Comparison of ENCODE assay signal across 22 mouse cellular contexts in genomic region chr4:134206488-134207053, GRCm38 (mm10). TPM values are rescaled to one million over a fixed set of nuclear protein-coding genes. Genes with fewer than 3 reads are reported as not detected.
"Had no signal": no experiment of that assay in that cellular context is flagged by ENCODE, and none has a peak within 500 bp of the region (broad histone marks: within the 10 kb centered on the region; RNA-seq: fewer than 3 reads in every experiment).

No protein-coding gene starts in this region.

- DNase-seq: kidney, postnatal 36 days; left cerebral cortex, postnatal 4 days; lung, adult 18-20 months; retina, postnatal 1 day; right cerebral cortex, postnatal 4 days; spleen, adult 18-20 months; thymus, adult 18-20 months; thymus, postnatal 14 days had no signal

- ATAC-seq: midbrain, embryonic 15.5 days had no signal

- H3K4me2 ChIP-seq: limb, embryonic 13.5 days; midbrain, embryonic 11.5 days; midbrain, embryonic 15.5 days; neural tube, embryonic 13.5 days had no signal

- H3K4me1 ChIP-seq: limb, embryonic 13.5 days; midbrain, embryonic 15.5 days; neural tube, embryonic 13.5 days had no signal

- H3K9me3 ChIP-seq: limb, embryonic 13.5 days; midbrain, embryonic 15.5 days; neural tube, embryonic 13.5 days had no signal

- H3K4me3 ChIP-seq: layer of hippocampus, adult 2 months; limb, embryonic 13.5 days; midbrain, embryonic 15.5 days; neural tube, embryonic 13.5 days had no signal

- H3K27ac ChIP-seq: layer of hippocampus, adult 2 months; limb, embryonic 13.5 days; liver, embryonic 14.5 days; midbrain, embryonic 15.5 days; neural tube, embryonic 13.5 days had no signal

- H3K9ac ChIP-seq: limb, embryonic 13.5 days; liver, embryonic 14.5 days; midbrain, embryonic 15.5 days; neural tube, embryonic 13.5 days had no signal

- H3K36me3 ChIP-seq: limb, embryonic 13.5 days; midbrain, embryonic 15.5 days; neural tube, embryonic 13.5 days had no signal

- H3K27me3 ChIP-seq: limb, embryonic 13.5 days; midbrain, embryonic 15.5 days; neural tube, embryonic 13.5 days had no signal

RNA-seq across cellular contexts. Expression of gene Gm7534, which starts 3.8 kb away (rescaled TPM):
- total RNA-seq: layer of hippocampus, adult 2 months; layer of hippocampus, postnatal 10 days; left cerebral cortex, adult 18-20 months; left cerebral cortex, postnatal 10 days; left cerebral cortex, postnatal 4 days; liver, adult 2 months; megakaryocyte progenitor cell, adult 5-6 weeks; monocyte, adult 5-6 weeks had no signal
- polyA plus RNA-seq: limb, embryonic 13.5 days; liver, adult 2 months; liver, embryonic 14.5 days; lung, embryonic 16.5 days; midbrain, embryonic 11.5 days; midbrain, embryonic 15.5 days; neural tube, embryonic 13.5 days; stomach, embryonic 14.5 days had no signal

RNA-seq across cellular contexts. Expression of gene Catsper4, which starts 20.6 kb away (rescaled TPM):
- total RNA-seq: left cerebral cortex, adult 18-20 months; left cerebral cortex, postnatal 10 days; liver, adult 2 months; megakaryocyte progenitor cell, adult 5-6 weeks; monocyte, adult 5-6 weeks had no signal
- polyA plus RNA-seq: liver, adult 2 months; liver, embryonic 14.5 days; midbrain, embryonic 11.5 days; midbrain, embryonic 15.5 days; neural tube, embryonic 13.5 days had no signal

RNA-seq across cellular contexts. Expression of gene Cnksr1, which starts 31.6 kb away (rescaled TPM):
- total RNA-seq: megakaryocyte progenitor cell, adult 5-6 weeks; monocyte, adult 5-6 weeks had no signal
- polyA plus RNA-seq: midbrain, embryonic 15.5 days; neural tube, embryonic 13.5 days had no signal

RNA-seq across cellular contexts. Expression of gene E130218I03Rik, which starts 36.9 kb away (rescaled TPM):
- total RNA-seq: layer of hippocampus, adult 2 months; layer of hippocampus, postnatal 10 days; left cerebral cortex, adult 18-20 months; left cerebral cortex, postnatal 10 days; left cerebral cortex, postnatal 4 days; liver, adult 2 months; megakaryocyte progenitor cell, adult 5-6 weeks had no signal
- polyA plus RNA-seq: liver, adult 2 months; liver, embryonic 14.5 days; midbrain, embryonic 11.5 days had no signal
